Mouse (Mus musculus): Measurements from ENCODE around the gene Sh3bp5l. TPM values are rescaled to one million over a fixed set of nuclear protein-coding genes. Genes with fewer than 3 reads are reported as not detected.

Sh3bp5l gene
- polyA plus RNA-seq, 1 experiment from 2014 or later, result 30.7 TPM

GRCm38 (mm10) chr11:58323570-58324340, 6.8 kb upstream of the Sh3bp5l start:
- whole genome bisulfite sequencing, result 7% methylated on average over 24 of the region's 24 CpGs
- no peaks in the 10 kb centered on the region for H3K9me3 ChIP-seq
- ATAC-seq (ENCODE audit: insufficient read depth, low FRiP score, low read depth), result no peak

DNA sequence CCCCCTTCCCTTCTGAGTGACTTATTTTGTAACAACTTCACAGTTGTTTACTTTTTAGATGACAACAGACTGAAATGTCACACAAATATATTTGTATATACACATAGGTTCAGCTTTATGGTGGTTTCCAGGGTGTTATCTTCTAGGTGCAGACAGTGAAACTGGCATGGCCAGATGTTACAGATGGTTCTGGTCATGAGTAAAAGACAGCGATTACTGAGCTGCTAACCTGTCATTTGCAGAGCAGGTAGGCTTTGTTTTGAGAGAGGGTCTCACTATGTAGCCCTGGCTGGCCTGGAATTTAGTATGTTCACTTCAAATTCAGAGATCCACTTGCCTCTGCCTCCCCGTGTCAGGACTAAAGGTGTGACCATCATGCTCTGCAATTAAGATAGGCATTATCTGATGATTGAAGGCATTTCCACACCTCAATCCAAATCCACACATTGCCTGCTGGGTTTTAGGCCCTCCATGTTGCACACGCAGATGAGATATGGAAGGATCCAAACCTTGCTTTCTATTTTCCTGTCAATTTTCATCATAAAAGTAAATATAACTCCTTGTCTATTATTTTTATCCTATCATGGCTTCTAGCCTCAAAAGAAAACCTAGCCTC, 5.8 kb upstream of the Sh3bp5l start:
- H3K4me1 ChIP-seq, result peaks cover 12% of the 10 kb centered on the region; the same call in 1 of the 2 replicates
- WGBS, result 79% methylated on average over 3 of the region's 3 CpGs
- no peak overlapping the region for H3K27ac ChIP-seq
- no peak overlapping the region for H3K9ac ChIP-seq
- no peak overlapping the region for H3K4me2 ChIP-seq
- ATAC-seq (ENCODE audit: insufficient read depth, low FRiP score, low read depth), result no peak
- H3K36me3 ChIP-seq, result peaks cover 14% of the 10 kb centered on the region
- H3K9me3 ChIP-seq, result no peaks in the 10 kb centered on the region
- no peak overlapping the region for H3K4me3 ChIP-seq (replicated peaks)
- no peaks in the 10 kb centered on the region for H3K27me3 ChIP-seq (replicated peaks)

More at GRCm38 (mm10) chr11:58323570-58324340, 6.8 kb upstream of the Sh3bp5l start:
- peaks cover 7% of the 10 kb centered on the region; the same call in 1 of the 2 replicates for H3K4me1 ChIP-seq
- peak overlapping the region; percentile 21; the same call in 1 of the 2 replicates for H3K9ac ChIP-seq
- peak overlapping the region; percentile 79 for H3K4me3 ChIP-seq (replicated peaks)
- peaks cover 14% of the 10 kb centered on the region for H3K36me3 ChIP-seq
- H3K27me3 ChIP-seq (replicated peaks), result no peaks in the 10 kb centered on the region
- H3K4me2 ChIP-seq, result peak overlapping the region; percentile 78
- H3K27ac ChIP-seq, result peak overlapping the region; percentile 72

DNA sequence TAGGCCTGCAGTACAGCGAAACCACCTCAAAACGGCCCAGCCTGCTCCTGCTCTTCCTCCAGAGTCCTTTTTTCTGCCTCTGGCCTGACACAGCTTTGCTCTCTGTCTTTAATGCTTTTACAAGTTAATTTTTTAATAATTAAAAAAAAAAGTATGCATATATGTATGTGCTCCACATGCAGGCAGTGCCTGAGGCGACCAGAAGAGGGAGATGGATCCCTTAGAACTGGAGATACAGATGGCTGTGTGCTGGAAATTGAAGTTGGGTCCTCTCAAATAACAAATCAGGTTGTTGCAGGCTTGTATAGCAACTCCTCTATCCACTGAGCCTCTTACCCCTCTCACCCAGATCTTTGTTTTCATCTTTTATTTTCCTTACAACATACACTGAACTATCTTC, 3.7 kb upstream of the Sh3bp5l start:
- Histone ChIP-seq H3K27ac (no peak overlapping the region), H3K36me3 (peaks cover 14% of the 10 kb centered on the region), H3K4me3 (replicated peaks) (no peak overlapping the region), H3K4me1 (peaks cover 17% of the 10 kb centered on the region), H3K27me3 (replicated peaks) (no peaks in the 10 kb centered on the region), H3K4me2 (no peak overlapping the region), H3K9ac (no peak overlapping the region), H3K9me3 (no peaks in the 10 kb centered on the region)
- no peak for ATAC-seq (ENCODE audit: insufficient read depth, low FRiP score, low read depth)
- 95% methylated on average over 3 of the region's 3 CpGs for WGBS

DNA sequence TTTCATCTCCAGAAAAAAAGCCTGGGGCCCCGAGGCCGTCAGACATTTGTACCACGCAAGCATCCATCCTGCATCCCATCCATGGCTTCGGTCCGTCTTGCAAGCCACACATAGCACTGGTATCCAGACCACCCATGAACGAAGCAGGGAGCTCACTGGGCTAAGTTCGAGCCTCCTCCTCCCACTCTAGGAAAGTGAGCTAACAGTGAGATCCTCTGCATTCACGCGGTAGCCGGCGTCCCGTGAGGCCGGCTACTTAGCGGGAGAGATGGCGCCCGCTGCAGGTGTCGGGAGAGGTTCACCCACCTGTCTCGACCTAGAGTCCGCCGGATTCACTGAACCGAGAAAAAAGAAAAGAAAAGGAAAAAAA, 633 bp upstream of the Sh3bp5l start:
- Histone ChIP-seq H3K27ac (peak overlapping the region; percentile 87), H3K4me3 (replicated peaks) (peak overlapping the region; percentile 93)
- under 1% methylated on average over 21 of the region's 21 CpGs for WGBS

DNA sequence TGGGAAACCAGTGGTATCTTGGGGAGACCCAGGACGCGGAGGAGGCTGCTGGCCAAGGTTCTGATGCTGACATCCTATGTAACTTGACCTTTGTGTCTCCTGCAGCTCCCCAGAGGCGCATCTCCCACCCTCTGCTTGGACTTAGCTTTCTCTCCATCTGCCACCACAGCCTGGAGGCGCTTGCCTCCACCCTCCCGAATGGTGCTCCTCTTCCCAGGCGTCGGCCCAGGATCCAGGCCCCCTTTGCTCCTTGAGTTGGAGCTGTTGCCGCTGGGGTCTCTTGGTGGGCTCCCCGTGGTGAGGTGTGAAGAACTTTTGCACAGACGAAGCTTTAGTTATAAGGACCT, 598 bp downstream of the Sh3bp5l start:
- peak overlapping the region; percentile 93 for H3K4me3 ChIP-seq (replicated peaks)
- no peaks in the 10 kb centered on the region for H3K9me3 ChIP-seq
- peak overlapping the region; percentile 78; the same call in 1 of the 2 replicates for H3K27ac ChIP-seq
- no peaks in the 10 kb centered on the region for H3K27me3 ChIP-seq (replicated peaks)
- 0 out of 2 replicates have a peak, but pooled peaks have one; percentile 1 for ATAC-seq (ENCODE audit: insufficient read depth, low FRiP score, low read depth)
- H3K4me1 ChIP-seq, result peaks cover 24% of the 10 kb centered on the region
- WGBS, result 17% methylated on average over 10 of the region's 10 CpGs
- H3K9ac ChIP-seq, result peak overlapping the region; percentile 79
- H3K36me3 ChIP-seq, result peaks cover 15% of the 10 kb centered on the region
- H3K4me2 ChIP-seq, result peak overlapping the region; percentile 88

More for the DNA sequence above, 633 bp upstream of the Sh3bp5l start:
- Histone ChIP-seq H3K36me3 (peaks cover 14% of the 10 kb centered on the region), H3K9ac (peak overlapping the region; percentile 76), H3K9me3 (no peaks in the 10 kb centered on the region), H3K4me1 (peaks cover 24% of the 10 kb centered on the region), H3K4me2 (peak overlapping the region; percentile 84), H3K27me3 (replicated peaks) (no peaks in the 10 kb centered on the region)
- peak; percentile 2; the same call in 1 of the 2 replicates for ATAC-seq (ENCODE audit: insufficient read depth, low FRiP score, low read depth)

GRCm38 (mm10) chr11:58331546-58331945, 1.0 kb downstream of the Sh3bp5l start:
- Histone ChIP-seq H3K9ac (peak overlapping the region; percentile 79), H3K27me3 (replicated peaks) (no peaks in the 10 kb centered on the region), H3K9me3 (no peaks in the 10 kb centered on the region), H3K36me3 (peaks cover 18% of the 10 kb centered on the region), H3K4me1 (peaks cover 24% of the 10 kb centered on the region), H3K4me2 (peak overlapping the region; percentile 88), H3K4me3 (replicated peaks) (peak overlapping the region; percentile 93), H3K27ac (no peak overlapping the region)
- ATAC-seq (ENCODE audit: insufficient read depth, low FRiP score, low read depth), result no peak
- 86% methylated on average over 6 of the region's 6 CpGs for WGBS

DNA sequence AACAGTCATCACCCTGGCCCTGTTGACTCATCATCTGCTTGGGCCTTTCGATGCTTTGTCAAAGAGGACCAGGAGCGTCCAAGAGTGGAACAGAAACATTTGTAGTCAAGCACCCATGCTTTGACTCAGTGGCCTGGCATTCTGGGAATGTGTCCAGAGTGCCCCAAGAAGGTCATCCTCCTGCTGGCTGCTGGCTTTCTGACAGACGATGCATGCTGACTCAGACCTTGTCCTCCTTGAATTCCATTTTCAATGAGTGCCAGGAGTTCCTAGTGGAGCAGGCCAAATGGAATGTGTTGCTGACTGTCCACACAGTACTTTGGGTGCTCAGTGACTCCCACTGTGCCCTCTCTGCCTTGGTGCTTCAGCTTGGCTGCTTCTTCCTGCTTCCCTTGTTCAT, 4.2 kb downstream of the Sh3bp5l start:
- WGBS, result 74% methylated on average over 3 of the region's 3 CpGs
- Histone ChIP-seq H3K4me3 (replicated peaks) (no peak overlapping the region), H3K4me1 (peaks cover 19% of the 10 kb centered on the region), H3K27ac (no peak overlapping the region), H3K9me3 (no peaks in the 10 kb centered on the region), H3K4me2 (no peak overlapping the region), H3K9ac (no peak overlapping the region), H3K36me3 (peaks cover 22% of the 10 kb centered on the region), H3K27me3 (replicated peaks) (no peaks in the 10 kb centered on the region)
- no peak for ATAC-seq (ENCODE audit: insufficient read depth, low FRiP score, low read depth)

- Histone ChIP-seq H3K9ac (no peak overlapping the region), H3K4me2 (no peak overlapping the region), H3K27me3 (replicated peaks) (no peaks in the 10 kb centered on the region), H3K9me3 (no peaks in the 10 kb centered on the region), H3K36me3 (peaks cover 34% of the 10 kb centered on the region), H3K4me1 (no peaks in the 10 kb centered on the region), H3K27ac (no peak overlapping the region), H3K4me3 (replicated peaks) (no peak overlapping the region)
- 89% methylated on average over 4 of the region's 4 CpGs for WGBS
- no peak for ATAC-seq (ENCODE audit: insufficient read depth, low FRiP score, low read depth)
Observed at GRCm38 (mm10) chr11:58346745-58347144, 16.2 kb downstream of the Sh3bp5l start.

DNA sequence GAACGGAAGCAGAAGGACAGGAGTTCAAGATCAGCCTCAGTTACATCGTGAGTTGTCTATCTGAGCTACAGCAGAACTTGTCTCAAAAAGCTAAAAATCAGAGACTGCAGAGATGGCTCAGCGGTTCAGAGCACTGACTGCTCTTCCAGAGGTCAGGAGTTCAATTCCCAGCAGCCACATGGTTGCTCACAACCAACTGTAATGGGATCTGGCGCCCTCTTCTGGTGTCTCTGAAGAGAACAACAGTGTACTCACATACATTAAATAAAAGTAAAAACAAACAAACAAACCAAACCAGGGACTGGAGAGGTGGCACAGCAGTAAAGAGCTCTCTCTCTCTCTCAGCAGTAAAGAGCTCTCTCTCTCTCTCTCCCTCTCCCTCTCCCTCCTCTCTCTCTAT, 20.1 kb downstream of the Sh3bp5l start:
- Histone ChIP-seq H3K27ac (no peak overlapping the region), H3K36me3 (peaks cover 13% of the 10 kb centered on the region), H3K9ac (no peak overlapping the region), H3K4me2 (no peak overlapping the region), H3K27me3 (replicated peaks) (no peaks in the 10 kb centered on the region), H3K4me1 (0 out of 2 replicates have a peak, but pooled peaks cover 6% of the 10 kb centered on the region), H3K9me3 (no peaks in the 10 kb centered on the region), H3K4me3 (replicated peaks) (no peak overlapping the region)
- WGBS, result 73% methylated on average over 4 of the region's 4 CpGs
- ATAC-seq (ENCODE audit: insufficient read depth, low FRiP score, low read depth), result no peak

- ATAC-seq (ENCODE audit: insufficient read depth, low FRiP score, low read depth), result no peak
- Histone ChIP-seq H3K27ac (no peak overlapping the region), H3K4me2 (no peak overlapping the region), H3K27me3 (replicated peaks) (no peaks in the 10 kb centered on the region), H3K9me3 (no peaks in the 10 kb centered on the region), H3K4me1 (0 out of 2 replicates have a peak, but pooled peaks cover 6% of the 10 kb centered on the region), H3K9ac (no peak overlapping the region), H3K4me3 (replicated peaks) (no peak overlapping the region), H3K36me3 (peaks cover 7% of the 10 kb centered on the region; the same call in 1 of the 2 replicates)
- WGBS, result 73% methylated on average over 5 of the region's 5 CpGs
Observed at GRCm38 (mm10) chr11:58351179-58351578, 20.7 kb downstream of the Sh3bp5l start.

GRCm38 (mm10) chr11:58352681-58353548, 22.4 kb downstream of the Sh3bp5l start:
- 31% methylated on average over 7 of the region's 7 CpGs for WGBS
- no peaks in the 10 kb centered on the region for H3K36me3 ChIP-seq
- 0 out of 2 replicates have a peak, but pooled peaks cover 6% of the 10 kb centered on the region for H3K4me1 ChIP-seq
- no peak overlapping the region for H3K4me2 ChIP-seq
- no peak overlapping the region for H3K4me3 ChIP-seq (replicated peaks)
- no peaks in the 10 kb centered on the region for H3K9me3 ChIP-seq
- H3K27ac ChIP-seq, result peak overlapping the region; percentile 31; the same call in 1 of the 2 replicates
- no peaks in the 10 kb centered on the region for H3K27me3 ChIP-seq (replicated peaks)
- no peak overlapping the region for H3K9ac ChIP-seq
- peak; percentile 91 for ATAC-seq (ENCODE audit: insufficient read depth, low FRiP score, low read depth)
